ENCODE assay signal across 8 mouse cellular contexts in genomic region chr13:92355272-92355643, GRCm38 (mm10). TPM values are rescaled to one million over a fixed set of nuclear protein-coding genes. Genes with fewer than 3 reads are reported as not detected.
DNase-seq lines count a peak whose midpoint lies in the region; ATAC-seq and TF ChIP-seq lines count a peak whose summit lies in the region.

No protein-coding gene starts in this region.

- TF ChIP-seq EP300 in liver, postnatal 0 days (IDR thresholded peaks at IDR 0.05; ENCODE audit: low read depth), result no peak

- under 1% methylated on average over 24 of the region's 24 CpGs for WGBS in heart, embryonic 10.5 days
- WGBS in embryonic facial prominence, embryonic 11.5 days, result 0% methylated on average over 24 of the region's 24 CpGs
- WGBS in intestine, embryonic 15.5 days, result 0% methylated on average over 24 of the region's 24 CpGs
- 3% methylated on average over 24 of the region's 24 CpGs for WGBS in liver, postnatal 0 days (ENCODE audit: insufficient replicate concordance)

- no peak for DNase-seq in heart, embryonic 10.5 days (ENCODE audit: low spot score)
- no peak for DNase-seq in heart, adult 18-20 months
- no peak for DNase-seq in embryonic facial prominence, embryonic 11.5 days (ENCODE audit: low spot score)
- DNase-seq in liver, postnatal 0 days, result no peak
- DNase-seq in cerebellum, postnatal 25 days, result no peak
- DNase-seq in cerebellum, postnatal 4 days (ENCODE audit: low spot score in 2 of 2), result no peak

- TF ChIP-seq CTCF in liver, postnatal 0 days (IDR thresholded peaks at IDR 0.05; ENCODE audit: low read depth), result no peak

- peak overlapping the region; percentile 67 for H3K9ac ChIP-seq in embryonic facial prominence, embryonic 11.5 days (replicated peaks; ENCODE audit: low read length)
- H3K9ac ChIP-seq in intestine, embryonic 15.5 days, result peak overlapping the region; percentile 65
- H3K9ac ChIP-seq in liver, postnatal 0 days (replicated peaks), result peak overlapping the region; percentile 82

- no peaks in the 10 kb centered on the region for H3K27me3 ChIP-seq in heart, embryonic 10.5 days (ENCODE audit: insufficient read depth, poor library complexity, severe bottlenecking)
- H3K27me3 ChIP-seq in embryonic facial prominence, embryonic 11.5 days (ENCODE audit: control insufficient read depth, insufficient read depth, low read length), result no peaks in the 10 kb centered on the region
- no peaks in the 10 kb centered on the region for H3K27me3 ChIP-seq in intestine, embryonic 15.5 days (replicated peaks)
- no peaks in the 10 kb centered on the region for H3K27me3 ChIP-seq in liver, postnatal 0 days (ENCODE audit: insufficient read depth, low read length)

- peak overlapping the region; percentile 96 for H3K27ac ChIP-seq in heart, embryonic 10.5 days
- no peak overlapping the region for H3K27ac ChIP-seq in embryonic facial prominence, embryonic 11.5 days (replicated peaks; ENCODE audit: low read depth, low read length)
- 0 out of 2 replicates have a peak overlapping the region, but pooled peaks have one; percentile 63 for H3K27ac ChIP-seq in intestine, embryonic 15.5 days
- H3K27ac ChIP-seq in liver, postnatal 0 days (ENCODE audit: low read depth), result peak overlapping the region; percentile 69; the same call in 1 of the 2 replicates

- peak; percentile 72 for ATAC-seq in embryonic facial prominence, embryonic 11.5 days (replicated peaks; ENCODE audit: insufficient number of reproducible peaks, low FRiP score, low TSS enrichment, low read depth)
- ATAC-seq in intestine, embryonic 15.5 days, result peak; percentile 54
- ATAC-seq in liver, postnatal 0 days, result peak; percentile 6
- no peak; the same call in 1 of the 2 replicates for ATAC-seq in frontal cortex, adult (ENCODE audit: low TSS enrichment)

- H3K36me3 ChIP-seq in heart, embryonic 10.5 days, result peaks cover 27% of the 10 kb centered on the region
- no peaks in the 10 kb centered on the region for H3K36me3 ChIP-seq in embryonic facial prominence, embryonic 11.5 days (replicated peaks; ENCODE audit: control insufficient read depth, insufficient read depth, low read depth, low read length)
- H3K36me3 ChIP-seq in intestine, embryonic 15.5 days, result no peaks in the 10 kb centered on the region
- H3K36me3 ChIP-seq in liver, postnatal 0 days (replicated peaks; ENCODE audit: insufficient read depth, low read length), result peaks cover 19% of the 10 kb centered on the region

- peak overlapping the region; percentile 70 for H3K4me2 ChIP-seq in embryonic facial prominence, embryonic 11.5 days (ENCODE audit: low read depth, low read length)
- peak overlapping the region; percentile 94 for H3K4me2 ChIP-seq in intestine, embryonic 15.5 days (replicated peaks)
- peak overlapping the region; percentile 100 for H3K4me2 ChIP-seq in liver, postnatal 0 days (ENCODE audit: low read depth, low read length)

- H3K9me3 ChIP-seq in heart, embryonic 10.5 days, result no peaks in the 10 kb centered on the region
- H3K9me3 ChIP-seq in embryonic facial prominence, embryonic 11.5 days (replicated peaks; ENCODE audit: control insufficient read depth, low read length), result no peaks in the 10 kb centered on the region
- H3K9me3 ChIP-seq in intestine, embryonic 15.5 days, result no peaks in the 10 kb centered on the region
- H3K9me3 ChIP-seq in liver, postnatal 0 days (ENCODE audit: low read length), result no peaks in the 10 kb centered on the region

- H3K4me1 ChIP-seq in heart, embryonic 10.5 days, result peaks cover 19% of the 10 kb centered on the region; the same call in 1 of the 2 replicates
- no peaks in the 10 kb centered on the region; the same call in 1 of the 2 replicates for H3K4me1 ChIP-seq in embryonic facial prominence, embryonic 11.5 days (ENCODE audit: control insufficient read depth, insufficient read depth, low read length)
- H3K4me1 ChIP-seq in intestine, embryonic 15.5 days (replicated peaks), result peaks cover 6% of the 10 kb centered on the region; the same call in 1 of the 2 replicates
- peaks cover 28% of the 10 kb centered on the region for H3K4me1 ChIP-seq in liver, postnatal 0 days (ENCODE audit: insufficient read depth)

- H3K4me3 ChIP-seq in heart, embryonic 10.5 days, result peak overlapping the region; percentile 81
- peak overlapping the region; percentile 59 for H3K4me3 ChIP-seq in embryonic facial prominence, embryonic 11.5 days (ENCODE audit: low read depth, low read length)
- peak overlapping the region; percentile 65 for H3K4me3 ChIP-seq in intestine, embryonic 15.5 days (replicated peaks)
- H3K4me3 ChIP-seq in liver, postnatal 0 days (ENCODE audit: low read depth, low read length), result peak overlapping the region; percentile 67

RNA-seq across cellular contexts. Expression of gene Msh3, which starts 0.5 kb away (rescaled TPM):
- polyA plus RNA-seq in heart, embryonic 10.5 days (2016; fragmentation: Nextera tagmentation; extraction: Ambion mirVana), result 19.7 and 23.6 TPM in 2 replicates
- total RNA-seq in heart, adult 18-20 months (2021), result 10 to 100 TPM in 1 of 2 experiments, 1 to 10 TPM in 1; 8.6 to 10.5 TPM
- polyA plus RNA-seq in embryonic facial prominence, embryonic 11.5 days (2014; fragmentation: Nextera tagmentation; extraction: Ambion mirVana), result 38.5 and 45.6 TPM in 2 replicates
- 20.8 and 24.8 TPM in 2 replicates for polyA plus RNA-seq in intestine, embryonic 15.5 days (2015; fragmentation: Nextera tagmentation; extraction: Ambion mirVana)
- 6.8 and 7.8 TPM in 2 replicates for polyA plus RNA-seq in liver, postnatal 0 days (2015; fragmentation: Nextera tagmentation; extraction: Ambion mirVana)

RNA-seq across cellular contexts. Expression of gene Dhfr, which starts 0.7 kb away (rescaled TPM):
- 15.7 and 20.4 TPM in 2 replicates for polyA plus RNA-seq in heart, embryonic 10.5 days (2016; fragmentation: Nextera tagmentation; extraction: Ambion mirVana)
- 1 to 10 TPM in 1 of 2 experiments, under 1 TPM in 1; 0.77 to 1.2 TPM for total RNA-seq in heart, adult 18-20 months (2021)
- polyA plus RNA-seq in embryonic facial prominence, embryonic 11.5 days (2014; fragmentation: Nextera tagmentation; extraction: Ambion mirVana), result 25.5 and 28.1 TPM in 2 replicates
- polyA plus RNA-seq in intestine, embryonic 15.5 days (2015; fragmentation: Nextera tagmentation; extraction: Ambion mirVana), result 18.6 and 20.0 TPM in 2 replicates
- 10.4 and 11.0 TPM in 2 replicates for polyA plus RNA-seq in liver, postnatal 0 days (2015; fragmentation: Nextera tagmentation; extraction: Ambion mirVana)

RNA-seq across cellular contexts. Expression of gene Gm20379, which starts 49.5 kb away (rescaled TPM):
- polyA plus RNA-seq in heart, embryonic 10.5 days (2016; fragmentation: Nextera tagmentation; extraction: Ambion mirVana), result 0.74 and 0.79 TPM in 2 replicates
- total RNA-seq in heart, adult 18-20 months (2021), result not detected
- polyA plus RNA-seq in embryonic facial prominence, embryonic 11.5 days (2014; fragmentation: Nextera tagmentation; extraction: Ambion mirVana), result 0.82 and 0.87 TPM in 2 replicates
- 0.54 and 0.73 TPM in 2 replicates for polyA plus RNA-seq in intestine, embryonic 15.5 days (2015; fragmentation: Nextera tagmentation; extraction: Ambion mirVana)
- polyA plus RNA-seq in liver, postnatal 0 days (2015; fragmentation: Nextera tagmentation; extraction: Ambion mirVana), result 0.24 and 0.38 TPM in 2 replicates
